Mouse (Mus musculus) E14TG2a.4 (cell line): Measurements from ENCODE around the gene Cox19.

Source experiments
- CTCF ChIP-seq: conservative IDR thresholded peaks from 2 replicates; pipeline ENCODE4 v1.5.1; 2014; ENCODE audit warnings: low read length
- POU5F1 ChIP-seq: IDR thresholded peaks from 2 replicates; pipeline ENCODE4 v1.6.1; 2014; ENCODE audit warnings: low read length, borderline replicate concordance

DNA sequence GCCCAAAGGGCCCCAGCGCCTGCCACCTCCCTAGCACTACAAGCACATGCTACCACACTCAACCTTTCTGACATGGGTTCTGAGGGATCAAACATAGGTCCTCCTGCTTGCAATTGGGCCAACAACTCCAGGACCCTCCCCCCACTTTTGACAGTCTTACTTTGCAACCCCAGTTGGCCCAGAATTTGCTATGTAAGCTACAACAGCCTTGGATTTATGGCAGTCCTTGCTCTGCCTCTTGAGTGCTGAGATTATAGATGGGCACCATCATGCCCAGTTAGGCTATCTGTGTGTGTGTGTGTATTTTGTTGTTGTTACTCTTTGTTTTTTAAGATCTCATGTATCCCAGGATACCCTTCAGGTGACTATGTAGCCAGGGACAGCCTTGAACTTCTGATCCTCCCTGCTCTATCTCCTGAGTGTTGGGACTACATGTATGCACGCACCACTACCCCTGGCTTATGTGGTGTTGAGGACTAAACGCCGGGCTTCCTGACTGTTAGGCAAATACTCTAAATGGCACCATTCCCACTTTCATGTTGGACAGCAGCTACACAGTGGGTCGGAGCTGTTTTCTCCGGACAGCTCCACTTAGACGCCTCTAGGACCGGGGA, 28.7 kb upstream of the Cox19 start:
- TF ChIP-seq CTCF (no peak), POU5F1 (no peak)
